Comparison of ENCODE assay signal across 15 mouse cellular contexts in genomic region chr12:24712396-24712795, GRCm38 (mm10). TPM values are rescaled to one million over a fixed set of nuclear protein-coding genes. Genes with fewer than 3 reads are reported as not detected.
A peak's percentile ranks its signal among the peaks of the same experiment; 100 is the strongest.
DNase-seq lines count a peak whose midpoint lies in the region; ATAC-seq and TF ChIP-seq lines count a peak whose summit lies in the region.
"Had no signal": no experiment of that assay in that cellular context is flagged by ENCODE, and none has a peak within 500 bp of the region (broad histone marks: within the 10 kb centered on the region; RNA-seq: fewer than 3 reads in every experiment).

No protein-coding gene starts in this region.

- WGBS in hindbrain, embryonic 11.5 days, result 93% methylated on average over 8 of the region's 8 CpGs
- WGBS in hindbrain, embryonic 13.5 days, result 90% methylated on average over 8 of the region's 8 CpGs
- 88% methylated on average over 8 of the region's 8 CpGs for WGBS in limb, embryonic 11.5 days

- H3K79me3 ChIP-seq in C2C12 (ENCODE audit: low read depth), result peaks cover 34% of the 10 kb centered on the region

- no peak for DNase-seq in hindbrain, embryonic 11.5 days (ENCODE audit: low spot score)
- peak; percentile 20 for DNase-seq in limb, embryonic 11.5 days (ENCODE audit: low spot score)
- DNase-seq in thymus, postnatal 4 days, result no peak
- DNase-seq in thymus, postnatal 25 days, result no peak
- DNase-seq: cerebellum, adult 18-20 months; gastrocnemius, postnatal 14 days; heart, postnatal 4 days; kidney, adult 9 months; kidney, postnatal 4 days had no signal

- H3ac ChIP-seq in C2C12 (ENCODE audit: control insufficient read depth, insufficient read length, low read depth), result peak overlapping the region; percentile 4

- TF ChIP-seq CTCF in C2C12 (IDR thresholded peaks at IDR 0.05; ENCODE audit: control insufficient read depth, insufficient read depth, insufficient read length), result no peak
- no peak for TF ChIP-seq CTCF in E14TG2a.4 (conservative IDR thresholded peaks at IDR 0.05; ENCODE audit: low read length)

- H3K4me1 ChIP-seq in hindbrain, embryonic 11.5 days (replicated peaks; ENCODE audit: control insufficient read depth, insufficient read depth, low read length), result no peaks in the 10 kb centered on the region
- H3K4me1 ChIP-seq in hindbrain, embryonic 13.5 days (replicated peaks), result peaks cover 19% of the 10 kb centered on the region
- peaks cover 81% of the 10 kb centered on the region for H3K4me1 ChIP-seq in E14TG2a.4 (replicated peaks; ENCODE audit: low read depth, low read length)
- peaks cover 12% of the 10 kb centered on the region; the same call in 1 of the 2 replicates for H3K4me1 ChIP-seq in limb, embryonic 11.5 days (ENCODE audit: control insufficient read depth, insufficient read depth, low read length)

- peaks cover 9% of the 10 kb centered on the region for H3K36me3 ChIP-seq in hindbrain, embryonic 11.5 days (ENCODE audit: control insufficient read depth, insufficient read depth, low read length)
- H3K36me3 ChIP-seq in hindbrain, embryonic 13.5 days, result peaks cover 8% of the 10 kb centered on the region; the same call in 1 of the 2 replicates
- H3K36me3 ChIP-seq in C2C12 (ENCODE audit: control insufficient read depth, insufficient read depth) (peaks cover 58% of the 10 kb centered on the region), E14TG2a.4 (ENCODE audit: insufficient read depth, low read length) (peaks cover 73% of the 10 kb centered on the region)
- peaks cover 20% of the 10 kb centered on the region for H3K36me3 ChIP-seq in limb, embryonic 11.5 days (ENCODE audit: control insufficient read depth, insufficient read depth, low read length)

- H3K9ac ChIP-seq in hindbrain, embryonic 11.5 days (ENCODE audit: low read depth, low read length), result 0 out of 2 replicates have a peak overlapping the region, but pooled peaks have one; percentile 11
- no peak overlapping the region for H3K9ac ChIP-seq in hindbrain, embryonic 13.5 days
- H3K9ac ChIP-seq in limb, embryonic 11.5 days (ENCODE audit: low read length), result no peak overlapping the region

- H3K27ac ChIP-seq in hindbrain, embryonic 11.5 days (ENCODE audit: low read depth, low read length), result no peak overlapping the region
- no peak overlapping the region for H3K27ac ChIP-seq in hindbrain, embryonic 13.5 days
- H3K27ac ChIP-seq in limb, embryonic 11.5 days (replicated peaks; ENCODE audit: low read depth, low read length), result 0 out of 2 replicates have a peak overlapping the region, but pooled peaks have one; percentile 26

- no peaks in the 10 kb centered on the region for H3K27me3 ChIP-seq in hindbrain, embryonic 11.5 days (ENCODE audit: control insufficient read depth, insufficient read depth, low read length)
- H3K27me3 ChIP-seq in hindbrain, embryonic 13.5 days, result peaks cover under 1% of the 10 kb centered on the region; the same call in 1 of the 2 replicates
- no peaks in the 10 kb centered on the region for H3K27me3 ChIP-seq in C2C12 (ENCODE audit: control insufficient read depth, insufficient read depth, insufficient read length)
- H3K27me3 ChIP-seq in E14TG2a.4 (ENCODE audit: insufficient read depth, low read length), result no peaks in the 10 kb centered on the region
- H3K27me3 ChIP-seq in limb, embryonic 11.5 days (ENCODE audit: control insufficient read depth, insufficient read depth, low read length), result no peaks in the 10 kb centered on the region
- H3K27me3 ChIP-seq: Patski had no signal

- H3K9me3 ChIP-seq in hindbrain, embryonic 11.5 days (ENCODE audit: control insufficient read depth, low read length), result no peaks in the 10 kb centered on the region
- H3K9me3 ChIP-seq in hindbrain, embryonic 13.5 days, result no peaks in the 10 kb centered on the region
- no peaks in the 10 kb centered on the region for H3K9me3 ChIP-seq in E14TG2a.4 (ENCODE audit: low read length)
- no peaks in the 10 kb centered on the region for H3K9me3 ChIP-seq in limb, embryonic 11.5 days (ENCODE audit: control insufficient read depth, low read length)

- peaks cover 53% of the 10 kb centered on the region for H3K79me2 ChIP-seq in C2C12 (ENCODE audit: control insufficient read depth, insufficient read depth)

- ATAC-seq in hindbrain, embryonic 11.5 days (ENCODE audit: low FRiP score), result no peak
- ATAC-seq in hindbrain, embryonic 13.5 days (ENCODE audit: low FRiP score), result no peak
- no peak for ATAC-seq in limb, embryonic 11.5 days (ENCODE audit: insufficient number of reproducible peaks, low FRiP score, low TSS enrichment, low read depth)
- ATAC-seq: Patski had no signal

- no peak overlapping the region for H3K4me2 ChIP-seq in hindbrain, embryonic 11.5 days (replicated peaks; ENCODE audit: low read depth, low read length)
- no peak overlapping the region for H3K4me2 ChIP-seq in hindbrain, embryonic 13.5 days
- no peak overlapping the region for H3K4me2 ChIP-seq in limb, embryonic 11.5 days (ENCODE audit: low read depth, severe bottlenecking)
- H3K4me2 ChIP-seq: heart, embryonic 11.5 days had no signal

- no peak overlapping the region for H3K4me3 ChIP-seq in hindbrain, embryonic 11.5 days (ENCODE audit: low read depth, low read length)
- H3K4me3 ChIP-seq in hindbrain, embryonic 13.5 days, result no peak overlapping the region
- H3K4me3 ChIP-seq in C2C12 (ENCODE audit: insufficient read depth, poor library complexity, severe bottlenecking) (no peak overlapping the region), E14TG2a.4 (replicated peaks; ENCODE audit: low read length) (peak overlapping the region; percentile 45)
- no peak overlapping the region for H3K4me3 ChIP-seq in limb, embryonic 11.5 days (ENCODE audit: low read depth, low read length)
- H3K4me3 ChIP-seq: myocyte had no signal

TF ChIP-seq in C2C12, 6 proteins besides CTCF, POLR2A, EP300 and RAD21:
- TF ChIP-seq MAX (IDR thresholded peaks at IDR 0.05) (no peak), MYOD1 (IDR thresholded peaks at IDR 0.05; ENCODE audit: control insufficient read depth, insufficient read length, low read depth) (no peak), MYOG (IDR thresholded peaks at IDR 0.05; ENCODE audit: control insufficient read depth, extremely low read depth, insufficient read length) (no peak), FOSL1 (IDR thresholded peaks at IDR 0.05; ENCODE audit: insufficient read depth, low read length, poor library complexity, severe bottlenecking) (no peak), CEBPB (IDR thresholded peaks at IDR 0.05; ENCODE audit: low read depth) (no peak)

RNA-seq across cellular contexts. Expression of gene Rrm2, which starts 4.4 kb away (rescaled TPM):
- polyA plus RNA-seq in hindbrain, embryonic 11.5 days (2014; fragmentation: Nextera tagmentation; extraction: Ambion mirVana), result 335 and 391 TPM in 2 replicates
- 71.9 and 90.1 TPM in 2 replicates for polyA plus RNA-seq in hindbrain, embryonic 13.5 days (2015; fragmentation: Nextera tagmentation; extraction: Ambion mirVana)
- polyA plus RNA-seq in C2C12 (2012; fragmentation: generic; extraction: Trizol), result 437 TPM
- polyA plus RNA-seq in limb, embryonic 11.5 days (2014; fragmentation: Nextera tagmentation; extraction: Ambion mirVana), result 439 and 485 TPM in 2 replicates

RNA-seq across cellular contexts. Expression of gene Cys1, which starts 30.8 kb away (rescaled TPM):
- 0.88 and 1.2 TPM in 2 replicates for polyA plus RNA-seq in hindbrain, embryonic 11.5 days (2014; fragmentation: Nextera tagmentation; extraction: Ambion mirVana)
- 0.56 and 1.6 TPM in 2 replicates for polyA plus RNA-seq in hindbrain, embryonic 13.5 days (2015; fragmentation: Nextera tagmentation; extraction: Ambion mirVana)
- 0.36 TPM for polyA plus RNA-seq in C2C12 (2012; fragmentation: generic; extraction: Trizol)
- 0.36 and 0.91 TPM in 2 replicates for polyA plus RNA-seq in limb, embryonic 11.5 days (2014; fragmentation: Nextera tagmentation; extraction: Ambion mirVana)
